Mouse (Mus musculus) inflammation-experienced regulatory T-cells (primary cell): ENCODE measurements around the gene Cmah. TPM values are rescaled to one million over a fixed set of nuclear protein-coding genes. Genes with fewer than 3 reads are reported as not detected.

Source experiments
- polyA plus RNA-seq, 2 experiments: library from polyadenylated mRNA; unstranded; fragments of 100-300 nt; shearing (Covaris generic); gene quantifications; one replicate each; pipeline ENCODE4 v1.2.1; 2017

Gene Cmah
- 10 to 100 TPM; 35.4 to 55.1 TPM for polyA plus RNA-seq

GRCm38 (mm10) chr13:24327201-24327600 is at the start of gene Cmah:
Gene Cmah, plus strand, starts transcription at chr13:24327404.

GRCm38 (mm10) chr13:24280439-24281431 is 46.5 kb upstream of the Cmah start, which contains the start of gene Carmil1:
Gene Carmil1, minus strand, starts transcription at chr13:24280795.

Other genes starting within 250 kb of the Cmah start
- gene Carmil1, start 46.6 kb upstream of the Cmah start, polyA plus RNA-seq, result 1 to 10 TPM; 2.7 to 8.9 TPM